Mouse (Mus musculus) forebrain, postnatal 0 days (tissue): ENCODE measurements at regions not wholly inside any gene's neighbourhood (a gene's known extent, or its start where the extent isn't known, plus 50 kb on each side); places are given as distances from the start of the nearest gene placed in this dataset.

ENCODE experiments used
- ATAC-seq: fragments of 200-750 bp; cut with Nextera tagmentation; 2 replicates; pipeline ENCODE4 v1.8.0; 2017; ENCODE audit warnings: mild to moderate bottlenecking, moderate library complexity
- DNase-seq: peaks from one replicate; pipeline ENCODE4 v3.0.0-alpha.2; 2015
- H3K27ac ChIP-seq: fragments of 300-500 bp; sonication (generic); 2 replicates; pipeline ENCODE4 v1.5.1; 2014; ENCODE audit warnings: low read depth, mild to moderate bottlenecking, antibody characterized with exemption, low read length, moderate library complexity, mixed read lengths
- H3K27me3 ChIP-seq: fragments of 300-500 bp; sonication (generic); 2 replicates; pipeline ENCODE4 v1.6.1; 2014; ENCODE audit warnings: mild to moderate bottlenecking, low read length, mixed read lengths; ENCODE audit not compliant: insufficient read depth
- H3K36me3 ChIP-seq: fragments of 300-500 bp; sonication (generic); 2 replicates; pipeline ENCODE4 v1.6.1; 2014; ENCODE audit warnings: mild to moderate bottlenecking, moderate library complexity; ENCODE audit not compliant: insufficient read depth
- H3K4me1 ChIP-seq: fragments of 300-500 bp; sonication (generic); 2 replicates; pipeline ENCODE4 v1.6.1; 2014; ENCODE audit warnings: antibody characterized with exemption; ENCODE audit not compliant: insufficient read depth
- H3K4me2 ChIP-seq: fragments of 300-500 bp; sonication (generic); 2 replicates; pipeline ENCODE4 v1.6.1; 2014; ENCODE audit warnings: low read depth, mild to moderate bottlenecking, moderate library complexity
- H3K4me3 ChIP-seq: fragments of 300-500 bp; sonication (generic); 2 replicates; pipeline ENCODE4 v1.5.1; 2014; ENCODE audit warnings: low read depth, low read length, mixed read lengths
- H3K9ac ChIP-seq: fragments of 300-500 bp; sonication (generic); 2 replicates; pipeline ENCODE4 v1.6.1; 2014; ENCODE audit warnings: mild to moderate bottlenecking
- H3K9me3 ChIP-seq: fragments of 300-500 bp; sonication (generic); 2 replicates; pipeline ENCODE4 v1.6.1; 2016; ENCODE audit warnings: low read length
- CTCF ChIP-seq: sonication (generic); IDR thresholded peaks from 2 replicates; pipeline ENCODE4 v1.5.1; 2016; ENCODE audit warnings: antibody characterized with exemption, control low read depth, low read depth
- WGBS: fragments of 180-500 bp; shearing (Covaris S2); extraction: QIAGEN DNeasy Blood & Tissue Kit; methylation state at CpG from one replicate; pipeline ENCODE4 v1.1.7; 2014; 5-methylcytosine and 5-hydroxymethylcytosine counted together

GRCm38 (mm10) chr3:62885104-62885503 is 280.2 kb upstream of the Gpr149 start:
- ATAC-seq (no peak), DNase-seq (no peak)
- Histone ChIP-seq H3K9me3 (no peaks in the 10 kb centered on the region), H3K4me2 (no peak overlapping the region), H3K27ac (no peak overlapping the region), H3K4me1 (no peaks in the 10 kb centered on the region), H3K36me3 (no peaks in the 10 kb centered on the region), H3K27me3 (no peaks in the 10 kb centered on the region), H3K9ac (no peak overlapping the region), H3K4me3 (no peak overlapping the region)
- TF ChIP-seq CTCF, result no peak

DNA sequence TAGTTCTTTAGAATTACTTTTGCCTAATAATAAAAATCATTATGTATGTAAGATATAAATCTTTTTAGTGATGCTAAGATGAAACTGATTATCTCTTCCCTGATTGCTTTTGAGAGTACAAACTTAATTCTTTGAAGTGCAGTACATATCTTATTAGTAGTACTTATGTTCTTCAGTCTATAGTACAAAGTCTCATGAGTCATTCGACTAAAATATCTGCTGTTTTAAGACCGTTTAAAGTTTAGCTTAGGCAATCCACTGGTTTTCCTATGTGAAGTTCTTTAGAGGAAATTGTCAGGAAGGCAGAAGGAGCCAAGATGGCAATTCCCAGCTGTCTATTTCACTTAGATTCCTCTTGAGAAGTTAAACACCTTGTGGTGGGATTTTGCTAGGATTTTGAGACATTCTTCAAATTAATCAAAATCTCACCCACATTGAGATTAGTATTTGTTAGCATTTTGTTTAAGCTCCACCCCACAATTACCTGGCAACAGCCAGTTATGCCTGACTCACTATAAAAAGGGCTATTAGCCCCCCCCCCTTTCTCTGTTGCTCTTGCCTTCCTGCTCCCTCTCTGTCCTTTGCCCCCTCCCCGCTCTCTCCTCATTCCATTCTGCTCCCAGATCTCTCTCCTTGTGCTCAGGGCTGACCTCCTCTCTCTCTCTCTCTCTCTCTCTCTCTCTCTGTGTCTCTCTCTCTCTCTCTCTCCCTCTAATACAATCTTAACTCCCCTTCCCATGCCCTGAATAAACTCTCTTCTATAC is 277.6 kb upstream of the Gpr149 start:
- Histone ChIP-seq H3K9me3 (no peaks in the 10 kb centered on the region), H3K27me3 (no peaks in the 10 kb centered on the region), H3K27ac (no peak overlapping the region), H3K4me2 (no peak overlapping the region), H3K36me3 (no peaks in the 10 kb centered on the region), H3K4me3 (no peak overlapping the region), H3K4me1 (no peaks in the 10 kb centered on the region), H3K9ac (no peak overlapping the region)
- no peak for TF ChIP-seq CTCF
- 86% methylated on average over 3 of the region's 3 CpGs for WGBS
- ATAC-seq (no peak), DNase-seq (no peak)

GRCm38 (mm10) chr3:62860731-62861130 is 255.8 kb upstream of the Gpr149 start:
- no peak overlapping the region for H3K9ac ChIP-seq
- ATAC-seq (peak; percentile 87; the same call in 1 of the 2 replicates), DNase-seq (peak; percentile 68)
- no peaks in the 10 kb centered on the region for H3K36me3 ChIP-seq
- no peaks in the 10 kb centered on the region for H3K27me3 ChIP-seq
- WGBS, result 12% methylated on average over 3 of the region's 3 CpGs
- no peaks in the 10 kb centered on the region for H3K4me1 ChIP-seq
- H3K4me3 ChIP-seq, result no peak overlapping the region
- no peak overlapping the region for H3K4me2 ChIP-seq
- H3K9me3 ChIP-seq, result no peaks in the 10 kb centered on the region
- no peak overlapping the region for H3K27ac ChIP-seq
- TF ChIP-seq CTCF, result peak; percentile 80

- Histone ChIP-seq H3K27me3 (no peaks in the 10 kb centered on the region), H3K9me3 (no peaks in the 10 kb centered on the region), H3K27ac (no peak overlapping the region), H3K4me1 (no peaks in the 10 kb centered on the region), H3K4me2 (no peak overlapping the region), H3K4me3 (no peak overlapping the region), H3K36me3 (no peaks in the 10 kb centered on the region), H3K9ac (no peak overlapping the region)
- ATAC-seq (no peak), DNase-seq (no peak)
- TF ChIP-seq CTCF, result no peak
- WGBS, result 67% methylated on average over 10 of the region's 10 CpGs
These were observed 230.9 kb upstream of the Gpr149 start for GRCm38 (mm10) chr3:62835695-62836476.

GRCm38 (mm10) chr3:62823892-62824291 is 219.0 kb upstream of the Gpr149 start:
- no peaks in the 10 kb centered on the region for H3K4me1 ChIP-seq
- no peaks in the 10 kb centered on the region for H3K27me3 ChIP-seq
- H3K36me3 ChIP-seq, result no peaks in the 10 kb centered on the region
- TF ChIP-seq CTCF, result no peak
- WGBS, result 90% methylated on average over 3 of the region's 3 CpGs
- no peak overlapping the region for H3K27ac ChIP-seq
- H3K4me3 ChIP-seq, result no peak overlapping the region
- H3K4me2 ChIP-seq, result no peak overlapping the region
- no peak for ATAC-seq
- no peak overlapping the region for H3K9ac ChIP-seq
- no peaks in the 10 kb centered on the region for H3K9me3 ChIP-seq
- DNase-seq, result no peak

DNA sequence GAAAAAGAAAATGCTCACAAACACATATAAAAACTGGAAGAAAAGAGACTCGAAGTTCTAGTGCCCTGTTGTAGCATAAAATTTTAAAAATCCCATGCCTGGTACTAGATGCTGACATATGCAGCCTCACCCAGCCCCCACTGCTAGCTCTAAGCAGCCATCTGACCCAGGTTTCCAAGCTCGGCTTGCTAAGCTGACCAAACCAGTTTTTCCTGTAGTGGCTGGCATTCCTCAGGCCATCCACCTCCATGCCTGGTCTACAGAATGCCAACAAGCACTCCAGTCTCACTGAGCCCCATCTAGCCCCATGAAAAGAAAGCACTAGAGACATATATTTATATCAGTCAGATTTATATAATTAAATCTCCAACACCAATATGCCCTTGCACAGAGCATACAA is 196.1 kb upstream of the Gpr149 start:
- TF ChIP-seq CTCF, result no peak
- ATAC-seq, result no peak
- Histone ChIP-seq H3K9me3 (no peaks in the 10 kb centered on the region), H3K27ac (no peak overlapping the region), H3K4me3 (no peak overlapping the region), H3K36me3 (no peaks in the 10 kb centered on the region), H3K4me1 (no peaks in the 10 kb centered on the region), H3K4me2 (no peak overlapping the region), H3K27me3 (no peaks in the 10 kb centered on the region), H3K9ac (no peak overlapping the region)
- 37% methylated on average over 2 of the region's 2 CpGs for WGBS
- DNase-seq, result no peak

GRCm38 (mm10) chr3:62786233-62786632 is 181.3 kb upstream of the Gpr149 start:
- no peak overlapping the region for H3K4me2 ChIP-seq
- no peak overlapping the region for H3K27ac ChIP-seq
- no peaks in the 10 kb centered on the region for H3K9me3 ChIP-seq
- no peaks in the 10 kb centered on the region for H3K27me3 ChIP-seq
- no peaks in the 10 kb centered on the region for H3K36me3 ChIP-seq
- H3K4me1 ChIP-seq, result 0 out of 2 replicates have a peak, but pooled peaks cover 3% of the 10 kb centered on the region
- WGBS, result 4% methylated on average over 2 of the region's 2 CpGs
- TF ChIP-seq CTCF, result no peak
- no peak overlapping the region for H3K9ac ChIP-seq
- peak; percentile 10 for DNase-seq
- ATAC-seq, result peak; percentile 23; the same call in 1 of the 2 replicates
- no peak overlapping the region for H3K4me3 ChIP-seq
